Comparison of ENCODE assay signal across 23 mouse cellular contexts in genomic region chr19:17659321-17659720, GRCm38 (mm10).
DNase-seq lines count a peak whose midpoint lies in the region; ATAC-seq lines count a peak whose summit lies in the region.
"Had no signal": no experiment of that assay in that cellular context is flagged by ENCODE, and none has a peak within 500 bp of the region (broad histone marks: within the 10 kb centered on the region; RNA-seq: fewer than 3 reads in every experiment).

No protein-coding gene starts in this region.

- DNase-seq in limb, embryonic 11.5 days (ENCODE audit: low spot score): peak; percentile 38
- DNase-seq in kidney, adult 18-20 months: no peak
- DNase-seq in thymus, adult 18-20 months: no peak
- DNase-seq: adrenal gland, adult 8-10 months; adrenal gland, postnatal 25 days; cerebellum, adult 11-12 months; cerebellum, adult 8-10 months; cerebellum, postnatal 10 days; cerebellum, postnatal 36 days; embryo, embryonic 11 days; gastrocnemius, postnatal 10 days; gastrocnemius, postnatal 36 days; heart, adult 2 months had no signal

- H3K9ac ChIP-seq in embryonic facial prominence, embryonic 12.5 days: no peak overlapping the region
- H3K9ac ChIP-seq in embryonic facial prominence, embryonic 15.5 days: no peak overlapping the region
- no peak overlapping the region for H3K9ac ChIP-seq in limb, embryonic 11.5 days (ENCODE audit: low read length)
- no peak overlapping the region for H3K9ac ChIP-seq in forebrain, embryonic 13.5 days
- H3K9ac ChIP-seq: forebrain, embryonic 15.5 days; hindbrain, embryonic 12.5 days; hindbrain, embryonic 15.5 days had no signal

- no peak overlapping the region for H3K4me3 ChIP-seq in embryonic facial prominence, embryonic 12.5 days
- no peak overlapping the region for H3K4me3 ChIP-seq in embryonic facial prominence, embryonic 15.5 days (replicated peaks)
- no peak overlapping the region for H3K4me3 ChIP-seq in limb, embryonic 11.5 days (ENCODE audit: low read depth, low read length)
- H3K4me3 ChIP-seq in forebrain, embryonic 13.5 days: no peak overlapping the region
- H3K4me3 ChIP-seq: forebrain, embryonic 10.5 days; forebrain, embryonic 15.5 days; heart, adult 2 months; hindbrain, embryonic 12.5 days; hindbrain, embryonic 15.5 days had no signal

- H3K4me2 ChIP-seq in embryonic facial prominence, embryonic 12.5 days (replicated peaks): no peak overlapping the region
- no peak overlapping the region for H3K4me2 ChIP-seq in embryonic facial prominence, embryonic 15.5 days (replicated peaks)
- no peak overlapping the region for H3K4me2 ChIP-seq in limb, embryonic 11.5 days (ENCODE audit: low read depth, severe bottlenecking)
- H3K4me2 ChIP-seq in forebrain, embryonic 13.5 days: no peak overlapping the region
- H3K4me2 ChIP-seq: forebrain, embryonic 15.5 days; heart, embryonic 11.5 days; hindbrain, embryonic 12.5 days; hindbrain, embryonic 15.5 days had no signal

- ATAC-seq in embryonic facial prominence, embryonic 12.5 days (ENCODE audit: insufficient number of reproducible peaks, insufficient read depth, low FRiP score, low TSS enrichment): no peak
- ATAC-seq in embryonic facial prominence, embryonic 15.5 days (ENCODE audit: insufficient number of reproducible peaks, low FRiP score, low TSS enrichment, low read depth): 0 out of 2 replicates have a peak, but pooled peaks have one; percentile 4
- peak; percentile 44; the same call in 1 of the 2 replicates for ATAC-seq in limb, embryonic 11.5 days (ENCODE audit: insufficient number of reproducible peaks, low FRiP score, low TSS enrichment, low read depth)
- no peak for ATAC-seq in forebrain, embryonic 13.5 days
- ATAC-seq: CD4-positive, CD25-positive, alpha-beta regulatory T cell, adult 4 months; forebrain, embryonic 15.5 days; intestine, postnatal 0 days had no signal

- H3K27ac ChIP-seq in embryonic facial prominence, embryonic 12.5 days: peak overlapping the region; percentile 52; the same call in 1 of the 2 replicates
- peak overlapping the region; percentile 48 for H3K27ac ChIP-seq in embryonic facial prominence, embryonic 15.5 days (replicated peaks)
- 0 out of 2 replicates have a peak overlapping the region, but pooled peaks have one; percentile 6 for H3K27ac ChIP-seq in limb, embryonic 11.5 days (replicated peaks; ENCODE audit: low read depth, low read length)
- no peak overlapping the region for H3K27ac ChIP-seq in forebrain, embryonic 13.5 days
- H3K27ac ChIP-seq: forebrain, embryonic 10.5 days; forebrain, embryonic 15.5 days; heart, adult 2 months; hindbrain, embryonic 12.5 days; hindbrain, embryonic 15.5 days had no signal

- no peaks in the 10 kb centered on the region for H3K27me3 ChIP-seq in embryonic facial prominence, embryonic 12.5 days
- no peaks in the 10 kb centered on the region for H3K27me3 ChIP-seq in embryonic facial prominence, embryonic 15.5 days
- 0 out of 2 replicates have a peak, but pooled peaks cover 3% of the 10 kb centered on the region for H3K27me3 ChIP-seq in limb, embryonic 11.5 days (ENCODE audit: control insufficient read depth, insufficient read depth, low read length)
- H3K27me3 ChIP-seq in forebrain, embryonic 13.5 days: no peaks in the 10 kb centered on the region
- H3K27me3 ChIP-seq: forebrain, embryonic 15.5 days; hindbrain, embryonic 12.5 days; hindbrain, embryonic 15.5 days had no signal

- H3K4me1 ChIP-seq in embryonic facial prominence, embryonic 12.5 days: peaks cover 15% of the 10 kb centered on the region; the same call in 1 of the 2 replicates
- peaks cover 12% of the 10 kb centered on the region; the same call in 1 of the 2 replicates for H3K4me1 ChIP-seq in embryonic facial prominence, embryonic 15.5 days
- peaks cover 9% of the 10 kb centered on the region; the same call in 1 of the 2 replicates for H3K4me1 ChIP-seq in limb, embryonic 11.5 days (ENCODE audit: control insufficient read depth, insufficient read depth, low read length)
- peaks cover 6% of the 10 kb centered on the region; the same call in 1 of the 2 replicates for H3K4me1 ChIP-seq in forebrain, embryonic 13.5 days
- H3K4me1 ChIP-seq: hindbrain, embryonic 12.5 days; hindbrain, embryonic 15.5 days had no signal

- H3K36me3 ChIP-seq in embryonic facial prominence, embryonic 12.5 days: no peaks in the 10 kb centered on the region
- H3K36me3 ChIP-seq in embryonic facial prominence, embryonic 15.5 days: no peaks in the 10 kb centered on the region
- no peaks in the 10 kb centered on the region for H3K36me3 ChIP-seq in limb, embryonic 11.5 days (ENCODE audit: control insufficient read depth, insufficient read depth, low read length)
- no peaks in the 10 kb centered on the region for H3K36me3 ChIP-seq in forebrain, embryonic 13.5 days (ENCODE audit: poor library complexity, severe bottlenecking)
- H3K36me3 ChIP-seq: forebrain, embryonic 10.5 days; forebrain, embryonic 15.5 days; hindbrain, embryonic 12.5 days; hindbrain, embryonic 15.5 days had no signal

- H3K9me3 ChIP-seq in embryonic facial prominence, embryonic 12.5 days: no peaks in the 10 kb centered on the region
- no peaks in the 10 kb centered on the region for H3K9me3 ChIP-seq in embryonic facial prominence, embryonic 15.5 days (replicated peaks)
- H3K9me3 ChIP-seq in limb, embryonic 11.5 days (ENCODE audit: control insufficient read depth, low read length): no peaks in the 10 kb centered on the region
- H3K9me3 ChIP-seq in forebrain, embryonic 13.5 days (replicated peaks): no peaks in the 10 kb centered on the region
- H3K9me3 ChIP-seq: forebrain, embryonic 10.5 days; forebrain, embryonic 15.5 days; hindbrain, embryonic 12.5 days; hindbrain, embryonic 15.5 days had no signal

- 18% methylated on average over 3 of the region's 3 CpGs for WGBS in embryonic facial prominence, embryonic 12.5 days
- WGBS in embryonic facial prominence, embryonic 15.5 days: 11% methylated on average over 3 of the region's 3 CpGs
- 13% methylated on average over 3 of the region's 3 CpGs for WGBS in limb, embryonic 11.5 days
- 76% methylated on average over 3 of the region's 3 CpGs for WGBS in forebrain, embryonic 13.5 days

Comparison
In these comparisons a context has a peak if more than half of its experiments do, and no peak if none do; other contexts are left out.
1. ATAC-seq: peak in embryonic facial prominence, embryonic 15.5 days (single experiment) and limb, embryonic 11.5 days (single experiment); none in embryonic facial prominence, embryonic 12.5 days (single experiment) and forebrain, embryonic 13.5 days (single experiment).